Mouse (Mus musculus) heart, embryonic 13.5 days (tissue): Measurements from ENCODE around the gene Il17re. TPM values are rescaled to one million over a fixed set of nuclear protein-coding genes. Genes with fewer than 3 reads are reported as not detected.

Experiments used
- ATAC-seq: fragments of 200-750 bp; cut with Nextera tagmentation; 2 replicates; pipeline ENCODE4 v1.8.0; 2017; ENCODE audit warnings: moderate TSS enrichment; ENCODE audit not compliant: insufficient number of reproducible peaks, low FRiP score, low TSS enrichment; ENCODE audit errors: extremely low read depth
- H3K27ac ChIP-seq: fragments of 300-500 bp; sonication (generic); replicated peaks from 2 replicates; pipeline ENCODE4 v1.5.1; 2015; ENCODE audit warnings: moderate library complexity, mild to moderate bottlenecking, inconsistent platforms
- H3K27me3 ChIP-seq: fragments of 300-500 bp; sonication (generic); replicated peaks from 2 replicates; pipeline ENCODE4 v1.6.1; 2015; ENCODE audit warnings: mild to moderate bottlenecking, inconsistent platforms
- H3K36me3 ChIP-seq: fragments of 300-500 bp; sonication (generic); 2 replicates; pipeline ENCODE4 v1.6.1; 2015; ENCODE audit warnings: mild to moderate bottlenecking, inconsistent platforms
- H3K4me1 ChIP-seq: fragments of 300-500 bp; sonication (generic); 2 replicates; pipeline ENCODE4 v1.6.1; 2015; ENCODE audit warnings: inconsistent platforms
- H3K4me2 ChIP-seq: fragments of 300-500 bp; sonication (generic); 2 replicates; pipeline ENCODE4 v1.6.1; 2015; ENCODE audit warnings: inconsistent platforms, mild to moderate bottlenecking, moderate library complexity
- H3K4me3 ChIP-seq: fragments of 300-500 bp; sonication (generic); 2 replicates; pipeline ENCODE4 v1.5.1; 2015; ENCODE audit warnings: moderate library complexity, mild to moderate bottlenecking, inconsistent platforms
- H3K9ac ChIP-seq: fragments of 300-500 bp; sonication (generic); 2 replicates; pipeline ENCODE4 v1.6.1; 2015; ENCODE audit warnings: inconsistent platforms, mild to moderate bottlenecking, moderate library complexity
- H3K9me3 ChIP-seq: fragments of 300-500 bp; sonication (generic); 2 replicates; pipeline ENCODE4 v1.6.1; 2016; ENCODE audit warnings: inconsistent platforms
- WGBS: fragments of 180-500 bp; shearing (Covaris S2); methylation state at CpG from one replicate; pipeline ENCODE4 v1.1.7; 2015; ENCODE audit warnings: mixed read lengths; 5-methylcytosine and 5-hydroxymethylcytosine counted together
- polyA plus RNA-seq: library from polyadenylated mRNA; unstranded; fragments of >200 nt; fragmentation: Nextera tagmentation; extraction: Ambion mirVana; gene quantifications from 2 replicates; pipeline ENCODE4 v1.2.1, GENCODE M21; 2015

Gene Il17re
- polyA plus RNA-seq, 1 experiment from 2014 or later = 1.1 TPM

DNA sequence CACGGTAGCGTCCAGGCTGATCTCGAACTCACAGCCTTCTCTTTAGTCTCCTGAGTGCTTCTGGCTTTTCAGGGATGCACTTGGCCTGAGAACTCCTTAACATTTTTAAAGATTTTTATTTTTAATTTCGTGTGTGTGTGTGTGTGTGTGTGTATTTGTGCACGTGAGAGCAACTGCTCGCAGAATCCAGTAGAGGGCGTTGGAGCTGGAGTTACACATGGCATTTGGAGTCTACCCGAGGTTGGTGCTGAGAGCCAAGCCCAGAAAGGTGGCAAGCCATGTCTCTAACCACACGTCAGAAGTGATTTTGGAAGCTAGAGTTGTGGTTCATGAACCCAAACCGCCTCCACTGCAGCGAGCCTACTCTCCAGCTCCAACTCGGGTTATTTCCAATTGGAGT is 15.2 kb upstream of the Il17re start:
- no peak for ATAC-seq
- 0 out of 2 replicates have a peak, but pooled peaks cover 4% of the 10 kb centered on the region for H3K27me3 ChIP-seq
- WGBS = 43% methylated on average over 12 of the region's 12 CpGs

GRCm38 (mm10) chr6:113444207-113444965 is 13.9 kb upstream of the Il17re start:
- no peaks in the 10 kb centered on the region for H3K9me3 ChIP-seq
- H3K27ac ChIP-seq = no peak overlapping the region
- H3K4me2 ChIP-seq = no peak overlapping the region
- no peak overlapping the region for H3K9ac ChIP-seq
- 79% methylated on average over 8 of the region's 8 CpGs for WGBS
- H3K4me1 ChIP-seq = peaks cover 9% of the 10 kb centered on the region
- no peak overlapping the region for H3K4me3 ChIP-seq
- 0 out of 2 replicates have a peak, but pooled peaks cover 4% of the 10 kb centered on the region for H3K27me3 ChIP-seq
- ATAC-seq = no peak
- H3K36me3 ChIP-seq = peaks cover 40% of the 10 kb centered on the region

More for the DNA sequence above, 15.2 kb upstream of the Il17re start:
- Histone ChIP-seq H3K4me1 (peaks cover 9% of the 10 kb centered on the region), H3K27ac (peak overlapping the region; percentile 70; the same call in 1 of the 2 replicates), H3K36me3 (peaks cover 29% of the 10 kb centered on the region), H3K4me3 (peak overlapping the region; percentile 97), H3K9me3 (no peaks in the 10 kb centered on the region), H3K9ac (peak overlapping the region; percentile 95), H3K4me2 (peak overlapping the region; percentile 96)

DNA sequence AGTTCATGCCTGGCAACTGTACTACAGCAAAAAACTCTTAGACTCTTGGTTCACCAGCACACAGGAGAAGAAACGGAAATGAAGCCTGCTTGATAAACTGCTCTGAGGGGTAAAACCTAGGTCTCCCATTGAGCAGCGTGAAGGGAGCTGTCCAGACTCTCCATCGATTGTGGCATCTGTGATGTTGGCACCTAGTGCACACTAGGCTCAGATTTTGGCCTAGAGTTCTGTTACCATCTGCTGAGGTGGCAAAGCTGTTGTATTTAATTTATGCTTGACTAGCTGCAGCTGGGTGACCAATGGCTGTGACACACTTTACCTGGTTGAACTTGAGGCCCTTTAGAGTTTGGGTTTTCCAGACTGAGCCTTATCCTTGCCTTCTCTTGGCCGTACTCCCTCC is 10.6 kb upstream of the Il17re start:
- 95% methylated on average over 4 of the region's 4 CpGs for WGBS
- no peak overlapping the region for H3K9ac ChIP-seq
- no peak overlapping the region for H3K4me3 ChIP-seq
- peaks cover 43% of the 10 kb centered on the region for H3K36me3 ChIP-seq
- H3K27ac ChIP-seq = no peak overlapping the region
- no peak for ATAC-seq
- H3K27me3 ChIP-seq = no peaks in the 10 kb centered on the region
- no peak overlapping the region for H3K4me2 ChIP-seq
- no peaks in the 10 kb centered on the region for H3K9me3 ChIP-seq
- H3K4me1 ChIP-seq = peaks cover 18% of the 10 kb centered on the region

DNA sequence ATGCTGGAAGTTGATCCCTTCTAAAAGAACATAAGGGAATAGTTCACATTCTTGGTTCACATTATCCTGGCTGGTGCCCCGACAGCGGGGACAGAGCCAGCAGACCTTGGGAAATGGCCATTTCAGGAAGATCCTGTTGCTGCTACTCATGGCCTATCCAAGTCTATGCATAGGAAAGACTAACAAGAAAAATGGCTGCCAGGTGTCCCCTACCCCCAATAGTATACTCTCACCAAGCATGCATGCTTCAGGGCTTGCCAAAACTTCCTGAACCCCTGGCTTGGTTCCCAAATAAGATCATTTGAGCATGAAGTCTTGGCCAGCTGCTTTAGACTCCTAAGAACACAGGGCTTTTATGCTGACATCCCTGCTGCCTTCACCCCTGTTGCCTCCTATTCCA is 6.4 kb upstream of the Il17re start:
- no peak for ATAC-seq
- Histone ChIP-seq H3K9ac (no peak overlapping the region), H3K4me3 (no peak overlapping the region), H3K9me3 (no peaks in the 10 kb centered on the region), H3K4me2 (no peak overlapping the region), H3K27ac (no peak overlapping the region; the same call in 1 of the 2 replicates), H3K27me3 (no peaks in the 10 kb centered on the region), H3K36me3 (peaks cover 26% of the 10 kb centered on the region), H3K4me1 (peaks cover 9% of the 10 kb centered on the region; the same call in 1 of the 2 replicates)
- WGBS = 55% methylated on average over 2 of the region's 2 CpGs

DNA sequence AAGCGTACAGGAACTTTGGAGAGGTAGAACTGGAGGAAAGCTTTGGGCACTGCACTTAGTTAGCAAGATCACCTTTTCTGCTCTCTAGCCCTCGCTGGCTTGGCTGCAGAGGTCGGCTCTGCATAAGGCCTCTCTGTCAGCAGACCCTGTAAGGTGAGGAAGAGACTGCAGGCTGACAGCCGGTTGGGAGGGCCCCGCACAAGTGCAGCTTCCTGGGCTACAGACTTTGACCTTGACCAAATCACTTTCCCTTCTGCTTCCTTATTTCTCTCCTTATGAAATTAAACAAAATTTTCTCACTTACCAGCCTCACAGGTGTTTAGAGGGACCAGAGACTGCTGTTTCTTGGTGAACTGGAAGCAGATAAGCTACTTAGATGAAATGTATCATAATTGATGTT is 3.3 kb upstream of the Il17re start:
- Histone ChIP-seq H3K27me3 (peaks cover 10% of the 10 kb centered on the region; the same call in 1 of the 2 replicates), H3K4me3 (no peak overlapping the region), H3K27ac (no peak overlapping the region), H3K4me1 (peaks cover 15% of the 10 kb centered on the region; the same call in 1 of the 2 replicates), H3K9me3 (no peaks in the 10 kb centered on the region), H3K36me3 (no peaks in the 10 kb centered on the region), H3K9ac (no peak overlapping the region), H3K4me2 (no peak overlapping the region)
- no peak for ATAC-seq
- WGBS = 43% methylated on average over 5 of the region's 5 CpGs

GRCm38 (mm10) chr6:113458635-113459034 is 351 bp downstream of the Il17re start:
- Histone ChIP-seq H3K27me3 (peaks cover 13% of the 10 kb centered on the region; the same call in 1 of the 2 replicates), H3K4me1 (0 out of 2 replicates have a peak, but pooled peaks cover 6% of the 10 kb centered on the region), H3K4me3 (no peak overlapping the region), H3K4me2 (no peak overlapping the region), H3K9ac (no peak overlapping the region), H3K9me3 (no peaks in the 10 kb centered on the region), H3K36me3 (no peaks in the 10 kb centered on the region), H3K27ac (no peak overlapping the region)
- WGBS = 49% methylated on average over 10 of the region's 10 CpGs
- ATAC-seq = no peak

GRCm38 (mm10) chr6:113464040-113464439 is 5.8 kb downstream of the Il17re start:
- ATAC-seq = no peak
- Histone ChIP-seq H3K36me3 (no peaks in the 10 kb centered on the region), H3K4me2 (no peak overlapping the region), H3K4me1 (peaks cover 2% of the 10 kb centered on the region), H3K9me3 (no peaks in the 10 kb centered on the region), H3K27ac (no peak overlapping the region), H3K27me3 (peaks cover 46% of the 10 kb centered on the region), H3K9ac (no peak overlapping the region), H3K4me3 (no peak overlapping the region)
- WGBS = 55% methylated on average over 7 of the region's 7 CpGs

DNA sequence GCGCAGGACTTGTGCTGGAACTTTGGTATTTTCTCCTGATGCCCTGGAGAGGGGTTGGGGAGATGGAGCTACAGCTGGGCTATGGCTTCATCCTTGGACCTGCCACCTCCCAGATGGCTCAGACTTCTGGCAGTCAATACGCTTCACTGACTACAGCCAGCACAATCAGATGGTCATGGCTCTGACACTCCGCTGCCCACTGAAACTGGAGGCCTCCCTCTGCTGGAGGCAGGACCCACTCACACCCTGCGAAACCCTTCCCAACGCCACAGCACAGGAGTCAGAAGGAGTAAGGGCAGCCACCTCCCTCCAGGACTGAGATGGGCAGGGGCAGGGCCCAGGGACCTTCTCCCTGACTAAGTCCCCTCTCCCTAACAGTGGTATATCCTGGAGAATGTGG is 7.3 kb downstream of the Il17re start:
- no peaks in the 10 kb centered on the region for H3K36me3 ChIP-seq
- peaks cover 12% of the 10 kb centered on the region for H3K4me1 ChIP-seq
- peaks cover 58% of the 10 kb centered on the region for H3K27me3 ChIP-seq
- 55% methylated on average over 5 of the region's 5 CpGs for WGBS
- H3K9ac ChIP-seq = no peak overlapping the region
- H3K27ac ChIP-seq = no peak overlapping the region
- no peak for ATAC-seq
- no peaks in the 10 kb centered on the region for H3K9me3 ChIP-seq
- H3K4me2 ChIP-seq = no peak overlapping the region
- H3K4me3 ChIP-seq = no peak overlapping the region

GRCm38 (mm10) chr6:113468512-113468911 is 10.2 kb downstream of the Il17re start:
- 60% methylated on average over 3 of the region's 3 CpGs for WGBS

DNA sequence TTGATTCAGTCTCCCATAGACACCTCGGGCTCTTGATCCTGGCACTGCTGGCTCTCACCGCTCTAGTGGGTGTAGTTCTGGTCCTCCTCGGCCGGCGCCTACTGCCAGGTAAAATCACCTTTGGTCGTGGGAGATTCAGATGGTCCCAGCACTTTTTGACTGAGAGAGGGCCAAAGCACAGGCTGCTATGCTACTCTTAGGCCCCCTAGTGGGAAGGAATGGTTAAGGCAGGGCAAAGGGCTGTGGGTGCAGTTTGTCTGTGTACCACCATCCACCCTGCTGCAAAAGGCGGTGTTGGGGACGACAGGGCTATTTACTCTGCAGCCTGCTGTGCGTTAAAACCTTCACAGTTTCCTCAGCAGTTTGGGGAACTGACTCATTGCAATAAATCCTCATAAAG is 10.7 kb downstream of the Il17re start:
- Histone ChIP-seq H3K9me3 (no peaks in the 10 kb centered on the region), H3K36me3 (no peaks in the 10 kb centered on the region), H3K4me2 (peak overlapping the region; percentile 87), H3K4me1 (peaks cover 28% of the 10 kb centered on the region), H3K9ac (peak overlapping the region; percentile 74), H3K27ac (no peak overlapping the region), H3K27me3 (peaks cover 73% of the 10 kb centered on the region), H3K4me3 (peak overlapping the region; percentile 52)
- 6% methylated on average over 9 of the region's 9 CpGs for WGBS
- no peak for ATAC-seq

More at GRCm38 (mm10) chr6:113468512-113468911, 10.2 kb downstream of the Il17re start:
- ATAC-seq = no peak
- H3K9me3 ChIP-seq = no peaks in the 10 kb centered on the region
- H3K9ac ChIP-seq = no peak overlapping the region
- H3K4me3 ChIP-seq = no peak overlapping the region
- H3K36me3 ChIP-seq = no peaks in the 10 kb centered on the region
- no peak overlapping the region for H3K27ac ChIP-seq
- H3K4me1 ChIP-seq = peaks cover 28% of the 10 kb centered on the region
- H3K27me3 ChIP-seq = peaks cover 77% of the 10 kb centered on the region
- no peak overlapping the region; the same call in 1 of the 2 replicates for H3K4me2 ChIP-seq

GRCm38 (mm10) chr6:113469432-113469831 is 11.1 kb downstream of the Il17re start:
- peaks cover 72% of the 10 kb centered on the region for H3K27me3 ChIP-seq
- peak overlapping the region; percentile 52 for H3K4me3 ChIP-seq
- peak overlapping the region; percentile 74 for H3K9ac ChIP-seq
- H3K4me2 ChIP-seq = peak overlapping the region; percentile 87
- no peaks in the 10 kb centered on the region for H3K9me3 ChIP-seq
- ATAC-seq = no peak
- no peaks in the 10 kb centered on the region for H3K36me3 ChIP-seq
- no peak overlapping the region for H3K27ac ChIP-seq
- WGBS = 1% methylated on average over 31 of the region's 31 CpGs
- H3K4me1 ChIP-seq = peaks cover 28% of the 10 kb centered on the region
